In genomic region chr5:140402640-140403270, GRCm38 (mm10) we compare ENCODE assay signal across 23 mouse cellular contexts. TPM values are rescaled to one million over a fixed set of nuclear protein-coding genes. Genes with fewer than 3 reads are reported as not detected.
DNase-seq lines count a peak whose midpoint lies in the region; ATAC-seq lines count a peak whose summit lies in the region.
"Had no signal": no experiment of that assay in that cellular context is flagged by ENCODE, and none has a peak within 500 bp of the region (broad histone marks: within the 10 kb centered on the region; RNA-seq: fewer than 3 reads in every experiment).

No protein-coding gene starts in this region.

- H3K4me2 ChIP-seq in embryonic facial prominence, embryonic 14.5 days (ENCODE audit: low read depth, low read length) = no peak overlapping the region
- H3K4me2 ChIP-seq: embryonic facial prominence, embryonic 15.5 days; heart, embryonic 12.5 days; hindbrain, embryonic 13.5 days; liver, embryonic 13.5 days; midbrain, embryonic 11.5 days had no signal

- H3K27ac ChIP-seq in embryonic facial prominence, embryonic 14.5 days (replicated peaks; ENCODE audit: low read depth, low read length) = no peak overlapping the region
- no peak overlapping the region for H3K27ac ChIP-seq in embryonic facial prominence, embryonic 10.5 days (replicated peaks)
- H3K27ac ChIP-seq: embryonic facial prominence, embryonic 15.5 days; hindbrain, embryonic 13.5 days; liver, embryonic 13.5 days; macrophage had no signal

- no peak overlapping the region for H3K9ac ChIP-seq in embryonic facial prominence, embryonic 14.5 days (ENCODE audit: low read depth, low read length)
- H3K9ac ChIP-seq: embryonic facial prominence, embryonic 15.5 days; heart, embryonic 12.5 days; hindbrain, embryonic 13.5 days; liver, embryonic 13.5 days had no signal

- no peaks in the 10 kb centered on the region for H3K9me3 ChIP-seq in embryonic facial prominence, embryonic 14.5 days (ENCODE audit: control insufficient read depth, low read length)
- no peaks in the 10 kb centered on the region for H3K9me3 ChIP-seq in embryonic facial prominence, embryonic 10.5 days
- H3K9me3 ChIP-seq: embryonic facial prominence, embryonic 15.5 days; heart, embryonic 12.5 days; hindbrain, embryonic 13.5 days; liver, embryonic 13.5 days had no signal

- no peak overlapping the region for H3K4me3 ChIP-seq in embryonic facial prominence, embryonic 14.5 days (ENCODE audit: low read depth, low read length)
- no peak overlapping the region for H3K4me3 ChIP-seq in embryonic facial prominence, embryonic 10.5 days
- H3K4me3 ChIP-seq: embryonic facial prominence, embryonic 15.5 days; heart, embryonic 12.5 days; hindbrain, embryonic 13.5 days; liver, embryonic 13.5 days had no signal

- ATAC-seq in embryonic facial prominence, embryonic 14.5 days (ENCODE audit: low read depth) = no peak
- ATAC-seq: forebrain, embryonic 16.5 days; Patski had no signal

- WGBS in embryonic facial prominence, embryonic 14.5 days = 84% methylated on average over 4 of the region's 4 CpGs
- WGBS in embryonic facial prominence, embryonic 10.5 days = 89% methylated on average over 4 of the region's 4 CpGs
- 28% methylated on average over 4 of the region's 4 CpGs for WGBS in large intestine, adult 2 months

- DNase-seq in embryonic facial prominence, embryonic 14.5 days (ENCODE audit: low spot score) = peak; percentile 29
- no peak for DNase-seq in embryonic facial prominence, embryonic 10.5 days (ENCODE audit: low spot score)
- peak; percentile 65 for DNase-seq in kidney, adult 9 months
- peak; percentile 80 for DNase-seq in large intestine, adult 2 months (ENCODE audit: low read depth, low spot score)
- peak; percentile 57 for DNase-seq in lung, postnatal 10 days
- DNase-seq in retina, embryonic 14.5 days (ENCODE audit: low spot score) = no peak
- no peak for DNase-seq in right cerebral cortex, adult 2 months (ENCODE audit: low spot score in 2 of 2)
- no peak for DNase-seq in embryo, embryonic 11 days
- DNase-seq: adrenal gland, postnatal 14 days; cerebellum, adult 9-11 months; left cerebral cortex, postnatal 4 days; liver, embryonic 13.5 days; spleen, adult 18-20 months; thymus, adult 18-20 months had no signal

- no peaks in the 10 kb centered on the region for H3K4me1 ChIP-seq in embryonic facial prominence, embryonic 14.5 days (ENCODE audit: control insufficient read depth, insufficient read depth, low read length)
- peaks cover 5% of the 10 kb centered on the region for H3K4me1 ChIP-seq in embryonic facial prominence, embryonic 10.5 days
- H3K4me1 ChIP-seq: embryonic facial prominence, embryonic 15.5 days; heart, embryonic 12.5 days; hindbrain, embryonic 13.5 days; liver, embryonic 13.5 days had no signal

- no peaks in the 10 kb centered on the region for H3K27me3 ChIP-seq in embryonic facial prominence, embryonic 14.5 days (replicated peaks; ENCODE audit: control insufficient read depth, insufficient read depth, low read length)
- H3K27me3 ChIP-seq in embryonic facial prominence, embryonic 10.5 days (replicated peaks; ENCODE audit: low read depth, poor library complexity, severe bottlenecking) = no peaks in the 10 kb centered on the region
- H3K27me3 ChIP-seq: embryonic facial prominence, embryonic 15.5 days; hindbrain, embryonic 13.5 days; Patski had no signal

- no peaks in the 10 kb centered on the region for H3K36me3 ChIP-seq in embryonic facial prominence, embryonic 14.5 days (ENCODE audit: control insufficient read depth, insufficient read depth, low read length)
- no peaks in the 10 kb centered on the region for H3K36me3 ChIP-seq in embryonic facial prominence, embryonic 10.5 days (replicated peaks)
- H3K36me3 ChIP-seq: embryonic facial prominence, embryonic 15.5 days; heart, embryonic 12.5 days; hindbrain, embryonic 13.5 days; liver, embryonic 13.5 days had no signal

RNA-seq across cellular contexts. Expression of gene Snx8, which starts 13.7 kb away (rescaled TPM):
- 10.7 and 11.2 TPM in 2 replicates for polyA plus RNA-seq in embryonic facial prominence, embryonic 14.5 days (2014; fragmentation: Nextera tagmentation; extraction: Ambion mirVana)
- polyA plus RNA-seq in embryonic facial prominence, embryonic 10.5 days (2016; fragmentation: Nextera tagmentation; extraction: Ambion mirVana) = 26.3 and 27.7 TPM in 2 replicates
- 8.8 and 8.9 TPM in 2 replicates for polyA plus RNA-seq in large intestine, adult 2 months (2012; rRNA removed)

RNA-seq across cellular contexts. Expression of gene Eif3b, which starts 16.4 kb away (rescaled TPM):
- 130 and 143 TPM in 2 replicates for polyA plus RNA-seq in embryonic facial prominence, embryonic 14.5 days (2014; fragmentation: Nextera tagmentation; extraction: Ambion mirVana)
- 167 and 183 TPM in 2 replicates for polyA plus RNA-seq in embryonic facial prominence, embryonic 10.5 days (2016; fragmentation: Nextera tagmentation; extraction: Ambion mirVana)
- polyA plus RNA-seq in large intestine, adult 2 months (2012; rRNA removed) = 85.5 and 96.5 TPM in 2 replicates

RNA-seq across cellular contexts. Expression of gene Gm4869, which starts 42.7 kb away (rescaled TPM):
- 0.06 and 0.07 TPM in 2 replicates for polyA plus RNA-seq in embryonic facial prominence, embryonic 14.5 days (2014; fragmentation: Nextera tagmentation; extraction: Ambion mirVana)
- not detected in 2 replicates for polyA plus RNA-seq in embryonic facial prominence, embryonic 10.5 days (2016; fragmentation: Nextera tagmentation; extraction: Ambion mirVana)
- 0.03 TPM in 1 of 2 replicates, not detected in the other for polyA plus RNA-seq in large intestine, adult 2 months (2012; rRNA removed)
- polyA plus RNA-seq: forebrain, embryonic 16.5 days; heart, embryonic 12.5 days; hindbrain, embryonic 13.5 days; intestine, embryonic 14.5 days; liver, embryonic 13.5 days; macrophage; midbrain, embryonic 11.5 days; Patski; stomach, embryonic 14.5 days had no signal

Comparison
In these comparisons a context has a peak if more than half of its experiments do, and no peak if none do; other contexts are left out.
1. DNase-seq: peak in embryonic facial prominence, embryonic 14.5 days (single experiment), kidney, adult 9 months (single experiment), large intestine, adult 2 months (single experiment) and lung, postnatal 10 days (single experiment); none in embryonic facial prominence, embryonic 10.5 days (single experiment), retina, embryonic 14.5 days (single experiment), right cerebral cortex, adult 2 months (0 of 2) and embryo, embryonic 11 days (single experiment).